ENCODE assay signal across 17 mouse cellular contexts in the genomic region with DNA sequence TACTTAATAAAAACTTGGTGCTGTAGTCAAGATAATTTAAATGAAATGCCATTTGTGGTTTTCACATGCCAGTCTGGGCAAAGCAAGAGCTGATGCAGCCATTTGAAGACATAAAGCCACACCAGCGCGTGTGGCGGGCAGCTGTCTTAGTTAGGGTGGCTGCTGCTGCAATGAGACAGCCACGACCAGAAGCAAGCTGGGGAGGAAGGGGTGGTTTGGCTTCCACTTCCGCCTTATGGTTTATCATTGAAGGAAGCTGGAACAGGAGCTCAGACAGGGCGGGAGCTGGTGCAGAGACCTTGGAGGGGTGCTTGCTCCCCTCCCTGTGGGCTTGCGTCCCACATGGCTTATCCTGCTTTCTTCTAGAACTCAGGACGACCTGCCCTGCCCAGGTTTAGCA. TPM values are rescaled to one million over a fixed set of nuclear protein-coding genes. Genes with fewer than 3 reads are reported as not detected.
A peak's percentile ranks its signal among the peaks of the same experiment; 100 is the strongest.
DNase-seq lines count a peak whose midpoint lies in the region; ATAC-seq and TF ChIP-seq lines count a peak whose summit lies in the region.
"Had no signal": no experiment of that assay in that cellular context is flagged by ENCODE, and none has a peak within 500 bp of the region (broad histone marks: within the 10 kb centered on the region; RNA-seq: fewer than 3 reads in every experiment).

No protein-coding gene starts in this region.

- H3K27me3 ChIP-seq in heart, embryonic 12.5 days (replicated peaks), result no peaks in the 10 kb centered on the region
- no peaks in the 10 kb centered on the region for H3K27me3 ChIP-seq in cerebellum, adult 2 months (ENCODE audit: control insufficient read depth, insufficient read depth, low read length)
- H3K27me3 ChIP-seq: CH12.LX; liver, embryonic 12.5 days; midbrain, embryonic 15.5 days; neural tube, embryonic 13.5 days had no signal

- H3K36me3 ChIP-seq in heart, embryonic 12.5 days, result peaks cover 81% of the 10 kb centered on the region

- ATAC-seq in heart, embryonic 12.5 days (ENCODE audit: insufficient number of reproducible peaks, low FRiP score), result no peak
- ATAC-seq in common myeloid progenitor, adult 5-6 weeks (replicated peaks; ENCODE audit: low read depth, poor library complexity, severe bottlenecking), result peak; percentile 99
- 0 out of 2 replicates have a peak, but pooled peaks have one; percentile 19 for ATAC-seq in neutrophil, adult 5-6 weeks (ENCODE audit: extremely low read depth, insufficient number of reproducible peaks, low FRiP score, poor library complexity, severe bottlenecking)
- ATAC-seq in erythroid progenitor cell, adult 5-6 weeks (replicated peaks; ENCODE audit: low FRiP score, poor library complexity, severe bottlenecking), result no peak
- ATAC-seq: liver, embryonic 12.5 days; midbrain, embryonic 15.5 days had no signal

- 69% methylated on average over 8 of the region's 8 CpGs for WGBS in heart, embryonic 12.5 days
- WGBS in cerebellum, adult 2 months, result 77% methylated on average over 8 of the region's 8 CpGs

- H3K4me1 ChIP-seq in heart, embryonic 12.5 days (replicated peaks), result peaks cover 18% of the 10 kb centered on the region
- H3K4me1 ChIP-seq in cerebellum, adult 2 months (ENCODE audit: control insufficient read depth, insufficient read depth, low read length), result peaks cover 29% of the 10 kb centered on the region
- H3K4me1 ChIP-seq: midbrain, embryonic 15.5 days; neural tube, embryonic 13.5 days had no signal

- no peak for TF ChIP-seq CTCF in cerebellum, adult 2 months (IDR thresholded peaks at IDR 0.05; ENCODE audit: borderline replicate concordance, insufficient read depth, low read depth, low read length)

- DNase-seq in heart, postnatal 10 days, result no peak
- peak; percentile 32 for DNase-seq in CD4-positive helper T cell, adult 2 months (ENCODE audit: low read depth, low spot score)
- no peak for DNase-seq in cerebellum, adult 2 months
- DNase-seq in layer of hippocampus, adult 8-10 months (ENCODE audit: low spot score in 2 of 2), result no peak
- DNase-seq: cerebellum, adult 8-10 months; layer of hippocampus, adult 9-11 months; lung, postnatal 36 days; retina, postnatal 1 day had no signal

- H3K4me3 ChIP-seq in heart, embryonic 12.5 days, result no peak overlapping the region
- no peak overlapping the region for H3K4me3 ChIP-seq in cerebellum, adult 2 months (replicated peaks; ENCODE audit: insufficient read depth, low read depth, low read length)
- H3K4me3 ChIP-seq: liver, embryonic 12.5 days; midbrain, embryonic 15.5 days; neural tube, embryonic 13.5 days had no signal

- intact Hi-C loops in heart, postnatal 10 days (cut with DNase I), result no loop called here

- 0 out of 2 replicates have a peak overlapping the region, but pooled peaks have one; percentile 87 for H3K27ac ChIP-seq in heart, embryonic 12.5 days (ENCODE audit: poor library complexity, severe bottlenecking)
- H3K27ac ChIP-seq in cerebellum, adult 2 months (ENCODE audit: insufficient read depth, low read length), result no peak overlapping the region
- H3K27ac ChIP-seq: kidney, postnatal 0 days; liver, embryonic 12.5 days; midbrain, embryonic 15.5 days; neural tube, embryonic 13.5 days had no signal

- TF ChIP-seq POLR2A in cerebellum, adult 2 months (IDR thresholded peaks at IDR 0.05; ENCODE audit: borderline replicate concordance, insufficient read depth, low read length), result no peak

- no peak overlapping the region for H3K9ac ChIP-seq in heart, embryonic 12.5 days
- H3K9ac ChIP-seq: liver, embryonic 12.5 days; midbrain, embryonic 15.5 days; neural tube, embryonic 13.5 days had no signal

- no peak overlapping the region for H3K4me2 ChIP-seq in heart, embryonic 12.5 days
- H3K4me2 ChIP-seq: liver, embryonic 12.5 days; midbrain, embryonic 15.5 days; neural tube, embryonic 13.5 days had no signal

- no peaks in the 10 kb centered on the region for H3K9me3 ChIP-seq in heart, embryonic 12.5 days (replicated peaks)
- H3K9me3 ChIP-seq: liver, embryonic 12.5 days; midbrain, embryonic 15.5 days; neural tube, embryonic 13.5 days had no signal

RNA-seq across cellular contexts. Expression of a gene that starts 20.7 kb away (rescaled TPM):
- 61.1 and 62.1 TPM in 2 replicates for polyA plus RNA-seq in heart, embryonic 12.5 days (2016; fragmentation: Nextera tagmentation; extraction: Ambion mirVana)
- 10 to 100 TPM; 14.7 to 16.4 TPM for total RNA-seq in heart, postnatal 10 days (2021)
- 66.6 and 66.9 TPM in 2 replicates for total RNA-seq in common myeloid progenitor, adult 5-6 weeks (2017)
- total RNA-seq in neutrophil, adult 5-6 weeks (2017), result 22.0 and 26.4 TPM in 2 replicates
- polyA plus RNA-seq in cerebellum, adult 2 months (2012; rRNA removed), result 30.2 and 34.7 TPM in 2 replicates
- total RNA-seq in erythroid progenitor cell, adult 5-6 weeks (2015; ENCODE audit: low replicate concordance), result 88.0 and 88.3 TPM in 2 replicates
- total RNA-seq in erythroid progenitor cell, adult 5-6 weeks (2017; ENCODE audit: low replicate concordance), result 87.7 and 116 TPM in 2 replicates
- 10 to 100 TPM; 17.0 to 20.1 (median 19.4) TPM for total RNA-seq in layer of hippocampus, adult 8-10 months (2022)

Comparison
In these comparisons a context has a peak if more than half of its experiments do, and no peak if none do; other contexts are left out.
1. ATAC-seq: peak in common myeloid progenitor, adult 5-6 weeks (single experiment) and neutrophil, adult 5-6 weeks (single experiment); none in heart, embryonic 12.5 days (single experiment) and erythroid progenitor cell, adult 5-6 weeks (single experiment).